Mouse (Mus musculus): Measurements from ENCODE around the gene Hba-a1. TPM values are rescaled to one million over a fixed set of nuclear protein-coding genes. Genes with fewer than 3 reads are reported as not detected.

Gene Hba-a1
- total RNA-seq, 2 experiments from 2014 or later: 968 to 1,389 TPM

Other genes with a start within 250 kb of the Hba-a1 start
- gene Il9r, start 83.2 kb upstream of the Hba-a1 start, total RNA-seq (2021): not detected
- 1 to 10 TPM; 7.6 to 8.6 TPM for gene Snrnp25, start 78.1 kb upstream of the Hba-a1 start, total RNA-seq (2021)
- gene Rhbdf1, start 61.2 kb upstream of the Hba-a1 start, total RNA-seq (2021): 10 to 100 TPM; 26.3 to 35.3 TPM
- 10 to 100 TPM; 11.2 to 14.3 TPM for gene Mpg, start 57.0 kb upstream of the Hba-a1 start, total RNA-seq (2021)
- 10 to 100 TPM; 18.9 to 25.0 TPM for gene Nprl3, start 15.8 kb upstream of the Hba-a1 start, total RNA-seq (2021)
- gene Hba-x, start 7.1 kb upstream of the Hba-a1 start, total RNA-seq (2021): not detected
- under 1 TPM in 1 of 2 experiments, not detected in 1; 0.79 TPM for gene Hbq1b, start 3.5 kb downstream of the Hba-a1 start, total RNA-seq (2021)
- 1,000 to 10,000 TPM in 1 of 2 experiments, 100 to 1,000 TPM in 1; 662 to 1,092 TPM for gene Hba-a2, start 13.0 kb downstream of the Hba-a1 start, total RNA-seq (2021)
- gene Hbq1a, start 16.6 kb downstream of the Hba-a1 start, total RNA-seq (2021): not detected
- gene Sh3pxd2b, start 64.3 kb downstream of the Hba-a1 start, total RNA-seq (2021): 10 to 100 TPM; 25.1 to 32.5 TPM
- gene Ubtd2, start 171.9 kb downstream of the Hba-a1 start, total RNA-seq (2021): 10 to 100 TPM; 30.2 to 34.5 TPM
- gene Efcab9, start 248.6 kb downstream of the Hba-a1 start, total RNA-seq (2021): under 1 TPM in 1 of 2 experiments, not detected in 1; 0.66 TPM
- gene Stk10, start 249.8 kb downstream of the Hba-a1 start, total RNA-seq (2021): 1 to 10 TPM; 5.3 to 8.5 TPM

Measured in gastrocnemius, postnatal 10 days (tissue).